Mouse (Mus musculus) mouse trophoblast stem cell (cell line): ENCODE data around the gene Lrrc75a.

ENCODE experiments used
- in situ Hi-C, 2 experiments: fragments of 300-500 bp; cut with MseI, MboI; formaldehyde crosslinking; loops; 2 replicates in 1 of 2; 3 replicates in 1 of 2; pipeline ENCODE4 v1.15.1; 2025

The Lrrc75a gene

DNA sequence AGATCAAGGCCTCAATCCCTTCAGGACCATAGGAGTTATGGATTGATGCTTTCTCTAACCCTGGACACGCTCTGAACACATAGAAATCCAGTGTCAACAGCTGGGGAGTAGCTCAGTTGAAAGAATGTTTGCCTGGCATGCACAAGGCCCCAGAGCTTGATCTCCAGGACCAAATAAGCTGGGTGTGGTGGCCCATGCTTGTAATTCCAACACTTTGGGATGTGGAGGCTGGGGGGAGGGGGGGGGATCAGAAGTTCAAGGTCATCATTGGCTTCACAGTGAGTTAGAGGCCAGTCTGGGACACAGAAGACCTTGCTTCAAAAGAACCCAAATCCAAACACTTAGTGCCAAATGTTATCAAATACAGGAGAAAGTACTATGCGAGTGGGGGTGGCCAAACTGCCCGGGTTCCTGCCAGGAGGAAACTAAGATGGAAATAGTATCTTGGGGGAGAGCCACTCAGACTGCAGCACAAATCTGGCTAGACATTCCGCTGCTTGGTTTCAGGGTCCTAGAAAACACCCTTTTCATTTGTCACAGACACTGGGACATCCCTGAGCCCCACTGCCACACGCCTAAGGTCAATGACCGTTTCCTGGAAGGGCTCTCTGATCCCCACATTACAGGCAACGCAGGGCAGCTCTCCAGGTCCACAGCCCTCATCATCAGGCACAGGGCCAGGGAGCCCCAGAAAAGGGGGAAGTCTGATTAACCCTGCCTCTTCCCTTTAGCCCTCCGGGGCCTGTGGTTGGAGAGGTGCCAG lies 2.4 kb downstream of the Lrrc75a start:
- in situ Hi-C loops, result loop anchor here in 1 of 2 experiments (5.0 kb wide), 1 partner anchor 34 kb away; no protein-coding TSS in a partner anchor

DNA sequence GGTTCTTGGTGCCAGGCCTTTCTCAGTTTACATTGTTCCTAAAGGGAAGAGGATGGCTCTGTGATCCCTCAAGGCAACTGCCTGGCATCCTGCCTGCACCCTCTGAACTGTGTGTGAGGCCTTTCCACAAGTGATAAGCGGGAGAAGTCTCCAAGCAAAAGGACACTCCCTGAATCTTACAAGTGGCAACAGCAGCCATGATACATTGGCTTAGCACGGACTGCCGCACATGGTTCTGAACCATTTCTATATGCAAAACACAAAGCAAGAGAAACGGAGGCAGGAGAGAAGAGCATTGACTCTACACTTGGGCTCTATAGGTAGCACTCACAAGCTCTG lies 3.0 kb downstream of the Lrrc75a start:
- in situ Hi-C loops, result loop anchor here in 1 of 2 experiments (5.0 kb wide), 1 partner anchor 33 kb away; no protein-coding TSS in a partner anchor

- in situ Hi-C loops, result loop anchor here in 1 of 2 experiments (5.0 kb wide), 1 partner anchor 32 kb away; no protein-coding TSS in a partner anchor
Observed at GRCm38 (mm10) chr11:62644602-62645336, 3.6 kb downstream of the Lrrc75a start.

DNA sequence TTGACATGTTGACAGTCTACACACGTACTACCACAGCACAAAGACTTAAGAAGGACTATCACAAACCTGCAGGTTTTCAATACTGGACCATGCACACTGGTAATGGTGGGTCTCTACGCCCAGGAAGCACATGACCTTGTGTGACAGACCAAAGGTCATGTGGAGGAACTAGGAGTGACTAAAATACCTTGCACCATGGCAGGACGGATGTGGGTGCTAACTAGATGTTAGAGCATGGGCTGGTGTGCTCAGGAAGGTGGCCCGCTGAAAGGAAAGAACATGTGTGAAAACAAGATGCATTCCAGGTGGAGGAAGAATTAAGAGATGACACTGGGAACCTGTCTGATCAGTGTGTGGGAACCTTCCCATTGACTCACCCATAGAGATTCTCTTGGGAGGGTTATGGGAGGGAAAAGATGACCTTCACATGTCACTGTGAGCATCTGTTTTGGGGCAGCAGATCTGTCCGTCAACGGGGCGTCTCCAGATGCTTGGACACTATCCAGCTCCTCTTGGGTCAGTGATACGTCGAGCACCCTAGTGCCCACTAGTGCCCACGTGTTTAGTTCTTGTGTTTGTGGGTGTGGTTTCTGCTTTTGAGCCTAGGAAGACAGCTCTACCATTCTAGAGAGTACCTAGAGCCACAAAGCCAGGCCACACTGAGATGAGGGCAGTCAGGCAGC lies 4.5 kb downstream of the Lrrc75a start:
- in situ Hi-C loops, result no loop called here

DNA sequence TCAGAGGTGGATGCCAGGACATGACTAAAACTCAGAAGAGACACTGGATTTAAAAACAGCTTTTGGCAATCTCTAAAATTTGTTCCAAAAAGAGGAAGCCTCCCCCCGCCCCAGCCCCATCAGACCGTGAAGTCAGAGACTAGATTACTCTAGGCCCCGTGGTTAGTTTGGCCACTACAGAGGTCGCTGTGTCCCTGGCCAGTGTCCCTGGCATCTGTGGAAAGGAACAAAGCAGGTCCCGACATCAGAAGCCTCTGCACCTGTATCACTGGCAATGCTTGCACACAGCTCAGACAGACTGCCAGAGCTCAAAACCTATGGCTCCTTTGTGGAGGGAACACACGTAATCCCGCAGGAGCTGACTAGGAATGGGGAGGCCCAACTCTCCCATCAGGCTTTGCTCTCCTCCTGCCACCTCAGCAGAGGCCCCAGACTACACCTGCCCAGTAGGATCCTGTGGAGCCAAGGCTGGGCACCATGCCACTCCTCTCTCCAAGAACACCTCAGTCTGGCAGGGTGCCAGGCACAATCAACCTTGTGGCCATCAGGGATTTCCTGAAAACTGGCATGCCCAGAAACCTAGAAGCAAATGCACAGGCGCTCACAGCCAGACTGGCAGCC lies 5.2 kb downstream of the Lrrc75a start:
- in situ Hi-C loops, result no loop called here

DNA sequence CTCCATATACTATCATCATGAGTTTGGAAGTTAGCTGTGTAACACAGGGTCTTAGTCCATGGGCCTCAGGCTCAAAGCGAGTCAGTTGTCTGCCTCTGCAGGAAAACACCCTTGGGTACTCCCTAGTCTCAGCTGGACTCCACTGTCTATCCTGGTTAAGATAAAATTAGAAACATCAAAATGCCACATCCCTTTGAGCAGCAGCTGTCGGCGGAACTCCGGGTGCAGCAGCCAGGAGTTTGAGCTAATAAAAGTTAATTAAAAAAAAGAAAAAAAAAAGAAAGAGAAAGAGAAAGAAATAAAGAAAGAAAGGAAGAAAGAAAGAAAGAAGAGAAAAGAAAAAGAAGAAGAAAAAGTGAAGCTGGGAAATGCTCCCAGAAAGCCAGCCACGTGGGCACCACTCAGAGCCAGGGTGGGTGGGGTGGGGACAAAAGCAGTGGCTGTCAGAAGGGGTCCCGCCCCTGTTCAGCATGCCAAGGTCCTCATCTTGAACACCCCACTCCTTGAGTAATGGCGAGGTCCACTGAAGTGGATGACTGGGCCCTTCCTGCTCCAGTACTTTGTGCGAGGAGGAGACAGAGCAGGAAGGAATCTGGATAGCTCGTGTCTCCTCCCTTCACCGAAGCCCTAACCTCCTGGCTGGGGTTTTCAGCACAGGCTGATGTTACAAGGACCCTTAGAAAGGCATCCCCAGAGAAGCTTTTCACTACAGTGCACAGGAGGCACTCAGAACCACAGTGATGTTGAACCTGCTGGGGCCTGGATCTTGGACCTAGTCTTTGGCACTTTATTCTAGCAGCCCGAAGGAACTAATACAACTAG lies 6.1 kb downstream of the Lrrc75a start:
- in situ Hi-C loops, result no loop called here

- in situ Hi-C loops, result no loop called here
Observed at GRCm38 (mm10) chr11:62640378-62640777, 7.9 kb downstream of the Lrrc75a start.

DNA sequence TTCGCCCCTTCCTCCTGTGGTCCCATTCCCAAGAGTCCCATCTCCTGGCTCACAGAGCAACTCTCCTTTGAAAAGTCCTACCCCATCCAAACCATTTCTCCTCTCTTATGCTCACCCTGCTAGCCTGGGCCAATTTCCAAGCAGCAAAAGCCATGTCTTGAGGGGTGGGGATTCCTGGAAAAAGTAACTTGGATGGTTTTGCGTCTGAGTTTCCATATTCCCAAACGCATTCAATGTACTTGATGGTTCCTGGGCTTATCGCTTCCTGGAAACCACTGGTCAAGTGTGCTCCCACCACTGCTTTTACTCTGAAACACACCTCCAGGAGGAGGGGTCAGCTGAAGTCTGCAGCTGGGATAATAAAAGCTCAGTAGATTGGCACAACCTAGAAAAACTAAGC lies 9.9 kb downstream of the Lrrc75a start:
- in situ Hi-C loops, result no loop called here

- in situ Hi-C loops, result no loop called here
Observed at GRCm38 (mm10) chr11:62637806-62638205, 10.5 kb downstream of the Lrrc75a start.

- in situ Hi-C loops, result no loop called here
Observed at GRCm38 (mm10) chr11:62637401-62637800, 10.9 kb downstream of the Lrrc75a start.

DNA sequence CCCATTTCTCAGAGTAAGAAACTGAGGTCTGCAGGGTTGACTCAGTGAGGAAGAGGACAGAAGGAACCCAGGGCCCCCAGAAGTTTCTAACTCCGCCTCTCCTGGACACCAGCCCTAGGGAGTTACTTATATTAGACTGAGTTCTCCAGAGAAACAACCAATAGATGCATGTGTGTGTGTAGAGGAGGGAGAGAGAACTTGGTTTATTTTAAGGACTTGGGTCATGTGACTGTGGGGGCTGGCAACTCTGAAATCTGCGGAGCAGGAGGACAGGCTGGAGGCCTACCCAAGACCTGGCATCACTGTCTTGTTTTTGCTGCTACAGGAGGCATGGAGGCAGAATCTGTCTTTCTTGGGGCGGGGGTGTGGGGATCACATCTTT lies 11.5 kb downstream of the Lrrc75a start:
- in situ Hi-C loops, result no loop called here

DNA sequence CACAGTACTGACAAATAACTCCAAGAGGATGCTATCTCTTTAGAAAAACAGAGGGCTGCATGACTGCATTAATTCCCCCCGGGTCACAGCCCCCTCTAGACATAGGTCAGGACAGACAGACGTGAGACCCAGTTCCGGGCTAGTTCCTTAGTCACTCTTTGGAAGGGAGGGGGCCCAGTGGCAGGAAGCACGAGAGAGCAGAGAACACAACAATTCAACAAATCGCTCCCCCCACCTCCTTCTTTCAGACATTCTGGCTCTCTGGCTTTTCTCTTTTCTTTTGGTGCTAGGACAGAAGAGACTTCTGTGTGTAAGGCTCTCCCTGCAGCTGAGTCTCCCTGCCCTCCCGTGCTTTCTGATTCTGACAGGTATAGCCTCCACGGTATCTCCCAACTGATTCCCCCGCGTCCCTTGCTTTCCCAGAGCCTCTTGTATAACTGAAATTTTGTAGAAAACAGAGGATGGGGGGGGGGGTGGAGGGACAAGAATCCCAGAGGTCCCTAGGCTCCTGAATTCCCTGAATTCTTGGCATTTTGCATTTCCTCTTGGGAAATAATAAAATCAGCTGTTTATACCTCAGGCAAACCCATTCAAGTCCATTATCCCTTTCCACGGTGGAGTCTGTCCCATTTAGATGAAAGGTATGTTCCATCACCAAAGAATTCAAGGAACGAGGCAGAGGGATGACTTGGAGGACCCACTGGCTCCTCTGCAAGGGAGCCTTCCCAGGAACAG lies 12.1 kb downstream of the Lrrc75a start:
- in situ Hi-C loops, result no loop called here

DNA sequence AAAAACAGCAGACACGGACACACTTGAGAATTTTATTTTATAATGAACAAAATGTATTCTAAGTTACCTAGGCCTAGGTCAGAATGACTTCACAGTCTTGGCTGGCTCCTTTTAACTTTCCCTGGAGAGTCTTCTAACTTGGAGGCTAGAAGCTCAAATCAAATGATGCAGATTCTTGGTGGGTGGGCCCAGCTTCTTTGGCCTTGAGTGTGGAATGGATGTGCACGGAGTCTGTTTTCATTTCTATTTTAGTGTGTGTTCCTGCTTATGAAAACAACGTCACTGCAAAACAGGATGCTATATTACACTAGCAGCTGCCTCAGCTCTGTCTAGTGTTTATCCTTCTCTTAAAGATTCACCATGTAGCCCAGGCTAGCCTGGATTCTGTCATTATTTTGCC lies 12.9 kb downstream of the Lrrc75a start:
- in situ Hi-C loops, result no loop called here

GRCm38 (mm10) chr11:62631138-62631537 lies 17.2 kb downstream of the Lrrc75a start:
- in situ Hi-C loops, result no loop called here

GRCm38 (mm10) chr11:62630225-62630821 lies 18.0 kb downstream of the Lrrc75a start:
- in situ Hi-C loops, result no loop called here

DNA sequence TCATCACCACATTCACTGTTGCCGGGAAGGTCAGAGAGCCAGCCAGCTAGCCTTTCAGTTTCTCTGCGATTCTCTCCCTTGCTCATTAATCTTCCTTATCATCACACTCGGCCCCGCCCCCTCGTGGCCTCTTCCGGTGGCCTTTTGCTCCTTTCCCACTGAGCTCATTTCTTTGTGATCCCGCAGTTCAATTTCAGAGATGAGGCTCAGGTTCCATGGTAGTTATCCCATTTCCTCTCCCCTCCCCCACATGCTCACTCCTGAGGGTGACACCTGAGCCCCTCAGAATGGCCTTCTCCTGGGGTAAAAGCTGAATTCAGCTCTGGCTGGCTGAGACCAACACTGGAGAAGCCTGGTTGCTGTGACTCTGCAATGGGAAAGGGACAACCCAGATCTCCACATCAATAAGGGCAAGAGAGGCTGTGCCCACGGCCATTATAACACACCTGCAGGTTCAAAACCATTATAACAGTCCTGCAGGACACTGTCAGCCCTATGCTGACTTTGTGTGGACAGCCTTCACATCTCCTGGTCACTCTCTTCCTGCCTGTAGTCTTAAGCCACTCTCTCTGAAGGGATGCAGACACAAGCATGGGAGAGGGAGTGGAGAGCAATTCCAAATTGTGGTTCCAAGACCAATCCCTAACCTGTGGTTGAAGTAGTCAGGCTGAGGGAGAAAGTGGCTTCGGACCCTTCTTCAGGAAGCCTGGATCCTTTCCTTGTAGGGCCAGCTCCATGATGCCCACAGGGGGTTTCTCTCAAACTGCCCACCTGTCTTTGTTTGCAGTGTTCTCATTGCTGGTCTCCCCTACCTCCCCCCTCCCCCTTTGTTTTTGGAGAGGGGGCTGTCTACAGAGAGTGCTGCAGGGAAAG lies 18.7 kb downstream of the Lrrc75a start:
- in situ Hi-C loops, result no loop called here

DNA sequence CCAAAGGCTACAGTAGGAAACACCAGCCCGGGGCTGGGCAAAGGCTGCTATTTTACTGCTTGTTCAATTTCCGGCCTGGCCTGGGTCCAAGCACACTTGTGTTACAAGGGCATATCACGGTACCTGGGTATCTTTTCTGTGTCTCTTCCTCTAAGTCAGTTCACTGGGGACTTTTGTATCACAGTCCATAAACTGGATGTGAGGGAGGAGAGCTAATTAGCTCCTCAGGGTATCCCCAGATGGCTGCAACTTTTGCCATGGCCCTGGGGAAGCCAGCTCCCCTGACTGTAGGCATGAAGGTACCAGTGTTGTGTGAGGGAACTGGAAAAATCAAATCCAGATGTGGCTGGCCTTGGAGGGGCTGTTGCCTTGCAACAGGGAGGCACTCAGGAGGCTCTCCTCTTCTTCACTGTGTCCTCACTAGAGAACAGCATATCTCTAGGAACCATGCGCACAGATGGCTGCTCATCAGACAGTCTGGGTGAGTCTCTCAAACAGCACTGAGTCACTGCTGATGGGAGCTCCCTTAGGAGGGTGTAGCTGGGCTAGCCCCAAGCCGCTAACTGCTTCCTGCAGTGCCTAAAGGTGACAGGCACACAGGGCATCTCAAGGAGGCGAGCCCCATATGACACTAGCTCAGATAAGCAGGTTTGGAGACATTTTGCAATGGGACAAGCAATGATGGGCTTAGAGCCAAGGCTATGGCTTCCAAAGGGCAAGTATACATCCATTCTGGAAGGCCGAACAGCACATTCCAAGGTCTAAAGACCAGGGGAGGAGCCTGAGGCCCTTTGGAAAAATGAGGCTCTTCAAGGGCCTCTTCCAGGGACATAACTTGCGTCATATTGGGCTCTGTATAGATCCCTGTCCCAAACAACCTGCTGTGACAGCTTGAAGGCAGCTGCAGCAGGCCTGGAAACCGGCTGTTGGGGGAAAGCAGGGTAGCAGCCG lies 23.7 kb downstream of the Lrrc75a start:
- in situ Hi-C loops, result no loop called here

DNA sequence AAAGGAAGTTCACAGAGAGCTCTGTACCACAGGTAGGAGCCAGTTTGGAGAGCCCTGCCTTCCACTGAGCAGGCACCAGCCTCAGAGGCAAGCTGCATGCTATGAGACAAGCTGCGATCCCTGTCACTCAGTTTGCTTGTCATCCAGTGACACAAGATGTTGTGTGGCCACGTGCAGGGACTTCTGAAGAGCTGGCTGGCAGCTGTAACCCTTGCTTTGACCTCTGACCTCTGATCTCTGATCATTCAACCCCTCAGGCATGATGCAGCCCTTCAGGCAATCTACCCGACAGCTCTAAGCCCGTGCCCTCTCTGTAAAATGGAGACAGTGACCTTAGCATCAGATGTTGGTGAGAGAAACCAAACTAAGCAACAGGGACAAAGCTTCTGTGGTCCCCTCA lies 25.5 kb downstream of the Lrrc75a start:
- in situ Hi-C loops, result no loop called here
